9 mouse cellular contexts compared by ENCODE assay signal in the genomic region with DNA sequence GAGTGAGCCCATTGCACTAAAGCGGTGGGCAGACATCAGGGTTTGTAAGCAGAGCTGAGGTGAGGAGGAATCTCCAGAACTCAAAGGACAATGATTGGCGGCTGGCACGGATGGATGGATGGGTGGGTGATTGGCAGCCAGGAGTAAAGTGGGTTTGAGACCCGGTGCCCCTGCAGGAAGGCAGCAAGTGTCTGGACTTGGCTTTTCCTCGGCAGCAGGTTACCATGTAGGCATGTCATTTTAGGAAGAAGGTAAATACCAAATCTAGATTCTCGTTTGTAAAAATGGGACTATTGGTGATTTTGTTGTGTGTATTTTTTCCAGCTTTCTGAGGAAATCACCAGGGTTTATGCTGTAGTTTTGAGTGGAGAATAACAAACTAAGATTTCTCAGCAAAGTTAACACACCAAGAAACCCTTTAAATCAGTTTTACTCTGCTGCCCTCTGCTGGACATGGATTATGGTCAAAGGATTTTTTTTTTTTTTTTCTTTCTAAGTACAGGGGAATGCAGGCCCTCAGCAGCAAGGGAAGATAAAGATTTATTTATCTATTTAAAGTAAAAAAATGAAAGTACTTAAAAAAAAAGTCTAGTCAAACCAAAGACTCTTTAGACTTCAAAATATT.
DNase-seq lines count a peak whose midpoint lies in the region; ATAC-seq and TF ChIP-seq lines count a peak whose summit lies in the region.
"Had no signal": no experiment of that assay in that cellular context is flagged by ENCODE, and none has a peak within 500 bp of the region (broad histone marks: within the 10 kb centered on the region; RNA-seq: fewer than 3 reads in every experiment).

No protein-coding gene starts in this region.

- no peak overlapping the region for H3K27ac ChIP-seq in heart, adult 2 months
- H3K27ac ChIP-seq: limb, embryonic 15.5 days had no signal

- H3K79me2 ChIP-seq in heart, adult 2 months (replicated peaks; ENCODE audit: control insufficient read depth, insufficient read depth, low read length), result no peaks in the 10 kb centered on the region

- no peak for TF ChIP-seq EP300 in heart, adult 2 months (IDR thresholded peaks at IDR 0.05; ENCODE audit: insufficient read depth, low read depth, low read length)

- H3K4me1 ChIP-seq in heart, adult 2 months (ENCODE audit: control insufficient read depth, insufficient read depth, low read length), result no peaks in the 10 kb centered on the region
- H3K4me1 ChIP-seq: limb, embryonic 15.5 days had no signal

- H3K4me3 ChIP-seq in heart, adult 2 months, result no peak overlapping the region
- H3K4me3 ChIP-seq: limb, embryonic 15.5 days had no signal

- 53% methylated on average over 6 of the region's 6 CpGs for WGBS in heart, adult 2 months

- no peak for TF ChIP-seq POLR2A in heart, adult 2 months (IDR thresholded peaks at IDR 0.05; ENCODE audit: insufficient read depth, low read depth, low read length)

- peak; percentile 85 for TF ChIP-seq CTCF in heart, adult 2 months (IDR thresholded peaks at IDR 0.05)

- DNase-seq in heart, adult 2 months, result no peak
- no peak for DNase-seq in heart, postnatal 25 days (ENCODE audit: low spot score)
- peak; percentile 81 for DNase-seq in thymus, postnatal 0 days (ENCODE audit: low spot score)
- no peak for DNase-seq in thymus, adult 18-20 months
- peak; percentile 67 for DNase-seq in cerebellum, adult 8-10 months

- H3K9ac ChIP-seq in heart, adult 2 months (ENCODE audit: low read depth, low read length), result no peak overlapping the region
- H3K9ac ChIP-seq: limb, embryonic 15.5 days had no signal

- no peaks in the 10 kb centered on the region for H3K36me3 ChIP-seq in heart, adult 2 months (ENCODE audit: control insufficient read depth, insufficient read depth, low read length)
- H3K36me3 ChIP-seq: limb, embryonic 15.5 days had no signal

- intact Hi-C loops in heart, adult 2 months (cut with DNase I), result loop anchor here (1.0 to 5.0 kb wide), 4 partner anchors 15 to 1360 kb away; no protein-coding TSS in a partner anchor
- intact Hi-C loops in heart, postnatal 25 days (cut with DNase I), result loop anchor here (2.0 to 5.0 kb wide), 2 partner anchors 165 to 281 kb away; no protein-coding TSS in a partner anchor

- ATAC-seq in inflammation-experienced regulatory T-cells, adult 6 months, result peak; percentile 75
- peak; percentile 74 for ATAC-seq in megakaryocyte progenitor cell, adult 5-6 weeks (replicated peaks; ENCODE audit: poor library complexity)
- no peak for ATAC-seq in monocyte, adult 5-6 weeks (replicated peaks; ENCODE audit: insufficient number of reproducible peaks, low FRiP score, low TSS enrichment, poor library complexity, severe bottlenecking)

- H3K27me3 ChIP-seq in heart, adult 2 months (ENCODE audit: control insufficient read depth, insufficient read depth, low read length), result no peaks in the 10 kb centered on the region
- H3K27me3 ChIP-seq: limb, embryonic 15.5 days had no signal

Comparison
In these comparisons a context has a peak if more than half of its experiments do, and no peak if none do; other contexts are left out.
1. DNase-seq: peak in thymus, postnatal 0 days (single experiment) and cerebellum, adult 8-10 months (single experiment); none in heart, adult 2 months (0 of 2), heart, postnatal 25 days (single experiment) and thymus, adult 18-20 months (0 of 2).